Mouse (Mus musculus) small intestine, adult 2 months (tissue): ENCODE results near the gene Knstrn.

Source experiments
- CTCF ChIP-seq: fragments of 200-500 bp; IDR thresholded peaks from 2 replicates; pipeline ENCODE4 v1.5.1; 2012; ENCODE audit warnings: low read depth, mild to moderate bottlenecking, control low read depth, inconsistent platforms, low read length, moderate library complexity, mixed read lengths; ENCODE audit not compliant: insufficient replicate concordance, insufficient read length; ENCODE audit errors: extremely low read depth
- POLR2A ChIP-seq: fragments of 200-500 bp; IDR thresholded peaks from 2 replicates; pipeline ENCODE4 v1.6.1; 2012; ENCODE audit warnings: low read depth, mild to moderate bottlenecking, control low read depth, inconsistent platforms, low read length, moderate library complexity

- TF ChIP-seq POLR2A: no peak
- TF ChIP-seq CTCF: no peak
Observed at GRCm38 (mm10) chr2:118775396-118775795, 38.4 kb upstream of the Knstrn start.
